Mouse (Mus musculus) stomach, embryonic 15.5 days (tissue): Measurements from ENCODE around the gene Tgfbr2. TPM values are rescaled to one million over a fixed set of nuclear protein-coding genes. Genes with fewer than 3 reads are reported as not detected.
"Not testable (repeated sequence)": the region's sequence is repeated elsewhere in the genome, so short reads cannot be mapped to it uniquely, and the experiment has no call there.

ENCODE experiments used
- ATAC-seq: fragments of 200-750 bp; cut with Nextera tagmentation; 2 replicates; pipeline ENCODE4 v1.8.0; 2017; ENCODE audit warnings: low read depth, moderate number of reproducible peaks, moderate TSS enrichment; ENCODE audit not compliant: insufficient read depth, low FRiP score
- H3K27ac ChIP-seq: fragments of 300-500 bp; sonication (generic); 2 replicates; pipeline ENCODE4 v1.5.1; 2015; ENCODE audit warnings: mild to moderate bottlenecking, inconsistent platforms
- H3K27me3 ChIP-seq: fragments of 300-500 bp; sonication (generic); replicated peaks from 2 replicates; pipeline ENCODE4 v1.6.1; 2015; ENCODE audit warnings: inconsistent platforms
- H3K36me3 ChIP-seq: fragments of 300-500 bp; sonication (generic); 2 replicates; pipeline ENCODE4 v1.6.1; 2015; ENCODE audit warnings: inconsistent platforms
- H3K4me1 ChIP-seq: fragments of 300-500 bp; sonication (generic); 2 replicates; pipeline ENCODE4 v1.6.1; 2015; ENCODE audit warnings: inconsistent platforms
- H3K4me2 ChIP-seq: fragments of 300-500 bp; sonication (generic); 2 replicates; pipeline ENCODE4 v1.6.1; 2015; ENCODE audit warnings: mild to moderate bottlenecking, inconsistent platforms
- H3K4me3 ChIP-seq: fragments of 300-500 bp; sonication (generic); replicated peaks from 2 replicates; pipeline ENCODE4 v1.5.1; 2015; ENCODE audit warnings: inconsistent platforms
- H3K9ac ChIP-seq: fragments of 300-500 bp; sonication (generic); 2 replicates; pipeline ENCODE4 v1.6.1; 2015; ENCODE audit warnings: inconsistent platforms
- H3K9me3 ChIP-seq: fragments of 300-500 bp; sonication (generic); 2 replicates; pipeline ENCODE4 v1.6.1; 2016; ENCODE audit warnings: inconsistent platforms
- WGBS: fragments of 180-500 bp; shearing (Covaris S2); methylation state at CpG from one replicate; pipeline ENCODE4 v1.1.7; 2015; 5-methylcytosine and 5-hydroxymethylcytosine counted together
- polyA plus RNA-seq: library from polyadenylated mRNA; unstranded; fragments of >200 nt; fragmentation: Nextera tagmentation; extraction: Ambion mirVana; gene quantifications from 2 replicates; pipeline ENCODE4 v1.2.1, GENCODE M21; 2015

Tgfbr2 gene
- polyA plus RNA-seq, 1 experiment from 2014 or later: 30.8 TPM

GRCm38 (mm10) chr9:116084324-116084931, 90.7 kb downstream of the Tgfbr2 start:
- no peak overlapping the region for H3K4me3 ChIP-seq
- no peak overlapping the region for H3K9ac ChIP-seq
- no peaks in the 10 kb centered on the region for H3K4me1 ChIP-seq
- ATAC-seq: no peak
- no peak overlapping the region for H3K4me2 ChIP-seq
- H3K9me3 ChIP-seq: no peaks in the 10 kb centered on the region
- H3K27ac ChIP-seq: no peak overlapping the region
- no peaks in the 10 kb centered on the region for H3K36me3 ChIP-seq
- H3K27me3 ChIP-seq: no peaks in the 10 kb centered on the region
- WGBS: 82% methylated on average over 12 of the region's 12 CpGs

GRCm38 (mm10) chr9:116083726-116084323, 91.3 kb downstream of the Tgfbr2 start:
- H3K36me3 ChIP-seq: no peaks in the 10 kb centered on the region
- no peak overlapping the region for H3K4me2 ChIP-seq
- no peak for ATAC-seq
- no peaks in the 10 kb centered on the region for H3K9me3 ChIP-seq
- H3K4me3 ChIP-seq: no peak overlapping the region
- no peaks in the 10 kb centered on the region for H3K27me3 ChIP-seq
- no peak overlapping the region for H3K9ac ChIP-seq
- WGBS: 75% methylated on average over 8 of the region's 8 CpGs
- no peak overlapping the region for H3K27ac ChIP-seq
- H3K4me1 ChIP-seq: no peaks in the 10 kb centered on the region

- Histone ChIP-seq H3K27ac (no peak overlapping the region), H3K9me3 (no peaks in the 10 kb centered on the region), H3K4me1 (no peaks in the 10 kb centered on the region), H3K36me3 (no peaks in the 10 kb centered on the region), H3K4me3 (no peak overlapping the region), H3K9ac (no peak overlapping the region), H3K4me2 (no peak overlapping the region), H3K27me3 (no peaks in the 10 kb centered on the region)
- 92% methylated on average over 5 of the region's 5 CpGs for WGBS
- ATAC-seq: no peak
Observed at GRCm38 (mm10) chr9:116083300-116083699, 91.9 kb downstream of the Tgfbr2 start.

GRCm38 (mm10) chr9:116081781-116082180, 93.4 kb downstream of the Tgfbr2 start:
- no peaks in the 10 kb centered on the region for H3K4me1 ChIP-seq
- no peak overlapping the region for H3K27ac ChIP-seq
- whole genome bisulfite sequencing: 75% methylated on average over 4 of the region's 4 CpGs
- no peak overlapping the region for H3K4me2 ChIP-seq
- no peaks in the 10 kb centered on the region for H3K27me3 ChIP-seq
- no peak overlapping the region for H3K9ac ChIP-seq
- H3K36me3 ChIP-seq: no peaks in the 10 kb centered on the region
- no peak overlapping the region for H3K4me3 ChIP-seq
- no peaks in the 10 kb centered on the region for H3K9me3 ChIP-seq
- no peak for ATAC-seq

GRCm38 (mm10) chr9:116077419-116077818, 97.7 kb downstream of the Tgfbr2 start:
- Histone ChIP-seq H3K27me3 (no peaks in the 10 kb centered on the region), H3K27ac (no peak overlapping the region), H3K4me3 (no peak overlapping the region), H3K4me1 (no peaks in the 10 kb centered on the region), H3K9ac (no peak overlapping the region), H3K4me2 (no peak overlapping the region), H3K36me3 (no peaks in the 10 kb centered on the region), H3K9me3 (no peaks in the 10 kb centered on the region)
- no peak for ATAC-seq
- WGBS: 82% methylated on average over 2 of the region's 2 CpGs

- H3K4me2 ChIP-seq: no peak overlapping the region
- no peaks in the 10 kb centered on the region for H3K36me3 ChIP-seq
- H3K27me3 ChIP-seq: no peaks in the 10 kb centered on the region
- H3K4me3 ChIP-seq: no peak overlapping the region
- H3K27ac ChIP-seq: no peak overlapping the region
- 47% methylated on average over 2 of the region's 2 CpGs for WGBS
- ATAC-seq: no peak
- H3K9ac ChIP-seq: no peak overlapping the region
- no peaks in the 10 kb centered on the region for H3K9me3 ChIP-seq
- no peaks in the 10 kb centered on the region for H3K4me1 ChIP-seq
Observed at GRCm38 (mm10) chr9:116076946-116077345, 98.2 kb downstream of the Tgfbr2 start.

- Histone ChIP-seq H3K4me1 (no peaks in the 10 kb centered on the region), H3K9ac (no peak overlapping the region), H3K9me3 (no peaks in the 10 kb centered on the region), H3K36me3 (no peaks in the 10 kb centered on the region), H3K4me2 (no peak overlapping the region), H3K27ac (no peak overlapping the region), H3K4me3 (no peak overlapping the region), H3K27me3 (no peaks in the 10 kb centered on the region)
- 73% methylated on average over 4 of the region's 4 CpGs for WGBS
- ATAC-seq: no peak
Observed at GRCm38 (mm10) chr9:116076163-116076562, 99.0 kb downstream of the Tgfbr2 start.

- not testable (repeated sequence) for ATAC-seq, H3K4me2 ChIP-seq, H3K27me3 ChIP-seq, H3K27ac ChIP-seq, H3K36me3 ChIP-seq, H3K4me3 ChIP-seq, H3K9ac ChIP-seq, H3K4me1 ChIP-seq, H3K9me3 ChIP-seq
- 93% methylated on average over 1 of the region's 1 CpGs for WGBS
Observed at GRCm38 (mm10) chr9:116071561-116071960, 103.6 kb downstream of the Tgfbr2 start.

- H3K4me1 ChIP-seq: no peaks in the 10 kb centered on the region
- no peaks in the 10 kb centered on the region for H3K36me3 ChIP-seq
- no peak overlapping the region for H3K27ac ChIP-seq
- H3K27me3 ChIP-seq: no peaks in the 10 kb centered on the region
- H3K9me3 ChIP-seq: no peaks in the 10 kb centered on the region
- H3K4me2 ChIP-seq: no peak overlapping the region
- ATAC-seq: no peak
- no peak overlapping the region for H3K9ac ChIP-seq
- 82% methylated on average over 17 of the region's 17 CpGs for WGBS
- no peak overlapping the region for H3K4me3 ChIP-seq
Observed at GRCm38 (mm10) chr9:116064774-116065173, 110.4 kb downstream of the Tgfbr2 start.

- no peak for ATAC-seq
- no peak overlapping the region for H3K4me3 ChIP-seq
- no peaks in the 10 kb centered on the region for H3K9me3 ChIP-seq
- 12% methylated on average over 4 of the region's 4 CpGs for WGBS
- no peak overlapping the region for H3K9ac ChIP-seq
- no peaks in the 10 kb centered on the region for H3K27me3 ChIP-seq
- H3K27ac ChIP-seq: no peak overlapping the region
- no peaks in the 10 kb centered on the region for H3K4me1 ChIP-seq
- no peaks in the 10 kb centered on the region for H3K36me3 ChIP-seq
- no peak overlapping the region for H3K4me2 ChIP-seq
Observed at GRCm38 (mm10) chr9:116060691-116061090, 114.5 kb downstream of the Tgfbr2 start.

- H3K4me1 ChIP-seq: no peaks in the 10 kb centered on the region
- no peak for ATAC-seq
- H3K27me3 ChIP-seq: no peaks in the 10 kb centered on the region
- no peak overlapping the region for H3K27ac ChIP-seq
- no peak overlapping the region for H3K9ac ChIP-seq
- no peak overlapping the region for H3K4me3 ChIP-seq
- 53% methylated on average over 4 of the region's 4 CpGs for WGBS
- no peaks in the 10 kb centered on the region for H3K9me3 ChIP-seq
- H3K4me2 ChIP-seq: no peak overlapping the region
- no peaks in the 10 kb centered on the region for H3K36me3 ChIP-seq
Observed at GRCm38 (mm10) chr9:116059156-116059555, 116.0 kb downstream of the Tgfbr2 start.

GRCm38 (mm10) chr9:116058475-116058874, 116.7 kb downstream of the Tgfbr2 start:
- WGBS: 84% methylated on average over 4 of the region's 4 CpGs
- H3K9me3 ChIP-seq: no peaks in the 10 kb centered on the region
- no peak for ATAC-seq
- H3K27ac ChIP-seq: no peak overlapping the region
- H3K4me1 ChIP-seq: no peaks in the 10 kb centered on the region
- no peak overlapping the region for H3K4me3 ChIP-seq
- H3K4me2 ChIP-seq: no peak overlapping the region
- no peaks in the 10 kb centered on the region for H3K27me3 ChIP-seq
- no peak overlapping the region for H3K9ac ChIP-seq
- no peaks in the 10 kb centered on the region for H3K36me3 ChIP-seq

- Histone ChIP-seq H3K4me1 (no peaks in the 10 kb centered on the region), H3K4me2 (no peak overlapping the region), H3K9me3 (no peaks in the 10 kb centered on the region), H3K27me3 (no peaks in the 10 kb centered on the region; the same call in 1 of the 2 replicates), H3K9ac (no peak overlapping the region), H3K4me3 (no peak overlapping the region), H3K36me3 (no peaks in the 10 kb centered on the region), H3K27ac (no peak overlapping the region)
- 61% methylated on average over 8 of the region's 8 CpGs for WGBS
- no peak for ATAC-seq
Observed at GRCm38 (mm10) chr9:116053976-116054375, 121.2 kb downstream of the Tgfbr2 start.
